Mouse (Mus musculus): Measurements from ENCODE around the gene Kif22.
A peak's percentile ranks its signal among the peaks of the same experiment; 100 is the strongest.

Kif22 gene

DNA sequence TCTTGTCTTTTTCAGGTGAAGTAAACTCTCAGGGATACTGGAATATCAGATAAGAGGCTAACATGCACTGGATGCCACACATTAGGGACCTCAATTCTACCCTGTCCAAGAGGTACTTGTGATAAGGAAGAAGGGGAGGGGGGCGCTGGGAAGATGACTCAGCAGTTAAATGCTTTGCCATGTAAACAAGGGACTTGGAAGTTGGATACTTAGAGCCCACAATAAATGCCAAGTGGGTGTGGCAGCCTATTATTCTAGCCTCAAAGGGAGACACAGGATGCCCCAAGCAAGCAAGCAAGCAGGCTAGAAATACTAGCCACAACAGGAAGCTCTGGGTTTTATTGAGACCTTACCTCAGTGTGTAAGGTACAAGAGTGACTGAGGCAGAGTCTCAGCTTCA lies 11.0 kb downstream of the Kif22 start:
- no peak for DNase-seq (ENCODE audit: low spot score)

- no peak for DNase-seq (ENCODE audit: low spot score)
Observed at GRCm38 (mm10) chr7:127030172-127030571, 12.1 kb downstream of the Kif22 start.

DNA sequence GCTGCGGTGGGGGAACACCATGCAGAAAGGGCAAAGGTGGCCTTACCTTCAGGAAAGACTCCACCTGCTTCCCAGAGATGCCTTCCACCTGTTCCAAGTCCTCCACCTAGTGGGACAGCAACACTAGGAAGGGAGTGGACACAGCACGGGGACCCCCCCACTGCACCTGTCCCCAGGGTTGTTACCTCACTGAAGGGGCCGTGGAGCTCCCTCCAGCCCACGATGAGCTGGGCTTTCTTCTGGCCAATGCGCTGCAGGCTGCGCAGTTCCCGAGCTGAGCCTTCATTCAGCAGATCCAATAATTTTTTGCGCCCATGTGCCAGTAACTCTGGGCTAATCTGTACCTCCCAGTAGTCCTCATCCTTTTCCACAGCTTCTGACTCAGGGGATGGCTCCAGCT lies 14.4 kb downstream of the Kif22 start:
- DNase-seq (ENCODE audit: low spot score) = no peak

DNA sequence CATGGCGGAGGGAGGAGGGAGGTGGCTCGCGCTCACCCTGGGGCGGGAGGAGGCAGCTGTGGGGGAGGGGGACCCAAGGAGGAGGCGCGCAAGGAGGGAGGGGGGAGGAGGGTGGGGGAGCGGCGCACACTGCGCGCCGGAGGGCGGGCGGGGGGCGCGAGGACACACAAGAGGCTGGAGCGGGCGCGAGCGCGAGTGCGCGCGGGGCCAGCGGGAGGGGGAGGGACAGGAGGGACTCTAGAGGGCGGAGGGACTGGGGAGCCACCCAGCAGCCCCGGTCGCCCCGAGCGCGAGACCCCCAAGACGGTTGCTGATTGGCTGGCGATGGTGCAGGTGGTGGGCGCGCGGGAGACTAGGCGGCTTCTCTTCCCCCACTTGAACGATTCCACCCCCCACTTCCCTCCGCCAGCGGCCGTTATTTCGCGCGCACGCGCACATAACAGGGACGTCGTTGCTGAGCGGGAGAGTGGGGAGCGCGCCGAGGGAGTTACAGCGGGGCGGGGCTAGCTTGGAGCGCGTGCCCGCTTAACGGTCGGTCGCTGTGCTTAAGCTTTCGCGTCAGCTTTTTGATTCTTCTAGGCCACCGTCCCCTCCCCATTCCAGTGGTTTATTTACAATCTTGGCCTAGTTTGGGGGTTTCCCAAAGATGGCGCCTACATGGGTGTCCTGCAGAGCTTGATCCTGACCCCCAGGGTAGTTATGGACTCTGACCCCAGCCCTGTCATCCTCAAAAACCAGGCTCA lies 15.1 kb downstream of the Kif22 start, which contains the start of gene Maz:
Maz (minus strand) TSS at position 54 of the 743 bp plus-strand sequence.
- peak; percentile 98 for DNase-seq (ENCODE audit: low spot score)

DNA sequence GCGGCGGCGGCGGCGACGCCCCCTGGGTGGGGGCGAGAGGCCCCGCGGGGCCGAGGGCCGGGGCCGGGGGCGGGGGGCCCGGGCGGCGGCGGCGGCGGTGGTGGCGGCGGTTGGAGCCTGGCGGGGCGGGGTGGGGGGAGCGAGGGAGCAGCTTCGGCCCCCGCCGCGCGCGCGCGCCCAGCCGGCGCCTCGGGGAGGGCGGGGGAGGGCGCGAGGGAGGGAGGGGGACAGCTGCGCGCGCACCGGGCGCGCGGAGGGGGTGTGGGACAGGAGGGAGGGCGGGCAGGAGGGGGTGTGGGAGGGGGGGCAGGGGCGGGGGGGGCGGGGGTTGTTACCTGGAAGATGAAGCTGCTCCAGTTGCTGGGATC lies 15.7 kb downstream of the Kif22 start:
- DNase-seq (ENCODE audit: low spot score) = no peak

DNA sequence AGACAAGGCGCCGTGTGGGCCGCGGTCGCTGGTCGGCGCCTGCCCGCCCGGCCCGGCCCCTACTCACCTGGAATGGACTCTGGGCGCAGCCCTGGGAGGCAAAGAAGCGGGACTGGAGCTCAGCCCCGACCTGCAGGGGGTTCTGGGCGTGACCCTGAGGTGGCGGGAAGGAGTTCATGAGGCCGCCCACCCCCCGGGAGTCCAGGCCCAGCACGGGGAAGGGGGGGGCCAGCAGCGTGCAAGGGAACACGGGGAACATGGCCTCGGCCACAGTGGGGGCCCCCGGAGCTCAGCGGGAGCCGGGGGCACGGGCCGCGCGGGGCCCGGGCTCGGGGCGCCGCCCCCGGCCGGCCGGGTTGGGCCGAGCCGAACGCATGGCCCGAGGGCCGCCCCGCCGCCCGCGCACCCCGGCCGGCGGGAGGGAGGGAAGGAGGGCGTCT lies 16.1 kb downstream of the Kif22 start:
- DNase-seq (ENCODE audit: low spot score) = peak; percentile 66

GRCm38 (mm10) chr7:127025556-127026160 lies 16.6 kb downstream of the Kif22 start:
- DNase-seq (ENCODE audit: low spot score) = no peak

DNA sequence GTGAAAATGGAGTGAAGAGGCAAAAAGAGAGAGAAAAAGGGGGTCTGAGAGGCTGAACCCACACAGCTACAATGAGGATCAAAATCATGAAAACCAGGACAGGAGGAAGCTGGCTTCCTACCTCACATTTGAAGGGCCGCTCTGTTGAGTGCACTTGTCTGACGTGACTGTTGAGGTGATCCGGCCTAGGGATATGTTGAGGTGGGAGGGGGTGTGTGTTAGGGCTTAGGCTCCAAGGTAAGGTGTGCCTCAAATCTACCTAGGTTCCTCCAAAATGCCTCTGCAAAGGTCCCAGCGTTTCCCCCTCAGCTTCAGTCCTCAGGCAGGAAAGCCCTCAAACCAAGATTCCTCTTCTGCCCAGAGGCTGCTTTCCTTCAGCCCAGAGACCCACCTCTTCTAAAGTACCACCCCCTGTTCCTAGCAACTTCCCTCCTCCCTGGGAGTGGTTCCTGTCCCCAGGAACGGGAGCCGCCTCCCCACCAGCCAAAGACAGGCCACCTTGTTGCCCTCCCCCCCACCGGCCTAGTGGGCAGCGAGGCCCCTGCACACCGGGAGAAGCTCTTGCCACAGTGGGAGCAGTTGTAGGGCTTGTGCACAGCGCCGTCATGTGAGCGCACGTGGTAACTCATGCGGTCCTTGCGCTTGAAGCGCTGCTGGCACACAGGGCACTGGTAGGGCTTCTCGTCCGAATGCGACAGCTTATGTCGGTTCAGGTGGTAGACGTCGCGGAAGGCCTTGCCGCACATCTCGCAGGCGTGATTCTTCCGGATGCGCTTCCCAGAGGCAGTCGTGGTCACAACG lies 17.3 kb downstream of the Kif22 start:
- DNase-seq (ENCODE audit: low spot score) = peak; percentile 75

- no peak for DNase-seq (ENCODE audit: low spot score)
Observed at GRCm38 (mm10) chr7:127023896-127024690, 18.2 kb downstream of the Kif22 start.

- DNase-seq (ENCODE audit: low spot score) = no peak
Observed at GRCm38 (mm10) chr7:127023272-127023691, 19.0 kb downstream of the Kif22 start.

GRCm38 (mm10) chr7:127022528-127023271 lies 19.6 kb downstream of the Kif22 start:
- DNase-seq (ENCODE audit: low spot score) = no peak

DNA sequence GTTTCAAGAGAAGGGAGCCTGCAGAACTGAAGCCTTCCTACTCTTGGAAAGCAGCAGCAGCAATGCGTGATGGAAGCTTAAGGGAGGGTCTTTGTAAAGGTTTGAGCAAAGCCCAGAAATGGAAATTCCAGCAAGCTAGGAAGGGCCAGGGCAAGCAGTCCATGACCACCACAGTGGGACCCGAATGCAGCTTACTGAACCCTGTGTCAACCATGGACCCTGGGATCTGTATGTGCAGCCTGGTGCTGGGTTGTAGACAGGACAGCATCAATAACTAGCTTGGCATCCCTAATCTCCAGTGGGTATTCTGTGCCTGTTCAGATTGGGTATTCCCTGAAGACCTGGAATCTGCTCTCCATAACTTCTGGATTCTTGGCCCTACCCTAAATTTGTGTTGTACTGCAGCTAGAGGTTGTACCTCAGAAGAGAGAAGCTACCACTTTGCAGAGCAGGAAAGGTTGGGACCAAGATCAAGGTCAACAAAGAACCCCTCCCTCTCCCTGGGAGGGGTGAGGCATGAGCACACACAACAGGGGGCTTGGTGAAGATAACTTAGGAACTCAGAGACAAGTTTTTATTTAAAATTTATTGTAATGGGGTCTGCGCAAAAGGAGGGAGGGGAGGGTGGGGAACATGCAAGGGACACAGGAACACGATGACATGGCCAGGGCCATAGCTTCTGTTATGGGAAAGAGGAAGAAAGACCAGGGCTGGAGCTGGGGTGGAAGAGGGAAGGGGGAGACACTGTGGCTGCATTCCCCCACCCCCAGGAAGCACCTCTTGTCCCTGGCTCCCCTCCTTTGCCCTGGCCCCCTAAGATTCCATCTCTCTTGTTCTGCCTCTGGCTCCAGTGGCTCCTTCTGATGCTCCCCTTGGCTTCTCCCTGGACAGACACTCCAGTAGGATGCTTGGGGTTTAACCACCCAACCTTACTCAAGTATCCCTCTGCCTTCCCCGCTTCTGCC lies 20.4 kb downstream of the Kif22 start:
- DNase-seq (ENCODE audit: low spot score) = no peak

DNA sequence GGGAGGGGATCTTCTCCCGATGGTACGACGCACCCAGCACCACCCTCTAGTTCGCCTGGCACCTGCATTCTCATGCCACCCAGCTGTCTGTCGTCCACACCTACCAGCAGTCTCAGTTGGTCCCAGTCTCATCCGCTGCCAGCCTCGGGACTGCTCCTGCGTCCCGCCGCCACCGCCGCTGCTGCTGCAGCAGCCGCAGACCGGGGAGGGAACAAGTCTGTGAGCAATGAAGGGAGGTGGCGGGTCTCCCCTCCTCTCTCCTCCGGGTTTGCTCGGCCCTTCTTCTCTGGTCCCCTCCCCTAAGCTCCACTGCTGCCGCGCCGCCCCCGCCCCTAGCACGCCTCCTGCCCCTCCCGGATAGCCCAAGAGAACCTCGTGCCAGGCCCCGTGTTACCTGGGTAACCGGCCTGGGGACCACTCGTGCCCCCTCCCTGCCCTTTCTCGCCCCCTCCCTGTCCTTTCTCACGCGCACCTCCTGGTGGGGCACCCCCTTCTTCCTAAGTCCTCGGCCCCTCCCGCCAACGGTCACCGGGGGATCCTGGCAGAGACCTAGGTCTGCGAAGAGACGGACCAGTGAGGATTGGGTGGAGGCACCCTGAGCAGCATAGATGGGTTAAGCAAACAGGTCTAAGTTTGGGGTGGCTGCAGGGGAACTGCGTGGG lies 21.2 kb downstream of the Kif22 start, which contains the start of the genes Gm42742 and Prrt2:
Gm42742 (minus strand) TSS at position 197 of the 662 bp plus-strand sequence.
Prrt2 (minus strand) TSS at position 311 of the 662 bp plus-strand sequence.
- no peak for DNase-seq (ENCODE audit: low spot score)

GRCm38 (mm10) chr7:127020491-127020890 lies 21.8 kb downstream of the Kif22 start:
- DNase-seq (ENCODE audit: low spot score) = no peak

DNA sequence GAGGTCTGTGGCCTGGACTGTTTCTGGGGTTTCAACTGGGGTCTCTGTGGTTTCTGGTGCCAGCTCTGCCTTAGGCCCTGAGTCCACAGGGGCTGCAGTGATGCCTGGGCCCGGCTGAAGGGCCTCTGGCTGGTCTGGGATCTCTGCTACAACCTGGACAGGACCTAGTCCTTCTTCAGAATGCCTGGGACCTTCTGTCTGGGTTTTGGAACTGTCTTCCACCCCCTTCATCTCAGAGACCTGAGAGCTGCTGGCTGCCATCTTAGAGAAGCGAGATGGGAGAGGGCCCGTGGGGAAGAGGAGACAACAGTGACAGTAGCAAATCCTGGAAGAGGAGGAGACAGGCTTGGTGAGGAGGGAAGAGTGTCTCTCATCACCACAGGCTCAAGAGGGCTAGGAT lies 22.2 kb downstream of the Kif22 start:
- no peak for DNase-seq (ENCODE audit: low spot score)

DNA sequence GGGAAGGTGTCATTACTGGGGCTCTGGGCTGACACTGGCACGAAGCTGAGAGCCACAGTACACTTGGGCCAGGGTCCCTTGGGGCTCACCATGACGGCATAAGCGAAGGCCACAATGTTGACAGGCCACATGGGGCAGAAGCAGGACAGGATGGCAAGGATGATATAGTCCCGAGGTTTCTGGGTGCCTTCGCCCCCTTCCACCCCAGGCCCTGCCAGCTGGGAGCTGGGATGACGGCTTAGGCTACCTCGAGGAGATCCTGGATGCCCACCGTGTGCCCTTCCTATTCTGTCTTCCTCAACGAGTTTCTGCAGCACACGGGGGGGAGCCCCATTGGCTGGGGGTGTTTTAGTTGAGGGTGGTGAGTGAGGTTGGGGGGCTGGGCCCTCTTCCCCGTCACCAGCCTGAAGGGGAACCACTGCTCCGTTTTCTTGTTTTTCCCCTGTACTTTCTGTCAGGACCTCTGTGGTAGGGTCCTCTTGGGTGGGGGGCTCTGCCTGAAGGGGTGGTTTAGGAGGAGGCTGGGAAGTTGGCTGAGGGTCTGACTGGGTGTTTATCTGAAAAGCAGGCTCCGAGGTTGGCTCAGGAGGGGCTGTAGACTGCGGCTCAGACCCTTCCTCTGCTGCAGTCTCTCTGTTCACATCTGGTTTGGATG lies 22.8 kb downstream of the Kif22 start:
- no peak for DNase-seq (ENCODE audit: low spot score)

GRCm38 (mm10) chr7:127018416-127019305 lies 23.6 kb downstream of the Kif22 start:
- no peak for DNase-seq (ENCODE audit: low spot score)

GRCm38 (mm10) chr7:127017950-127018345 lies 24.3 kb downstream of the Kif22 start:
- no peak for DNase-seq (ENCODE audit: low spot score)

Measured in ovary, adult 18-20 months (tissue).